Mouse (Mus musculus): ENCODE measurements around the gene Depdc5.

DNA sequence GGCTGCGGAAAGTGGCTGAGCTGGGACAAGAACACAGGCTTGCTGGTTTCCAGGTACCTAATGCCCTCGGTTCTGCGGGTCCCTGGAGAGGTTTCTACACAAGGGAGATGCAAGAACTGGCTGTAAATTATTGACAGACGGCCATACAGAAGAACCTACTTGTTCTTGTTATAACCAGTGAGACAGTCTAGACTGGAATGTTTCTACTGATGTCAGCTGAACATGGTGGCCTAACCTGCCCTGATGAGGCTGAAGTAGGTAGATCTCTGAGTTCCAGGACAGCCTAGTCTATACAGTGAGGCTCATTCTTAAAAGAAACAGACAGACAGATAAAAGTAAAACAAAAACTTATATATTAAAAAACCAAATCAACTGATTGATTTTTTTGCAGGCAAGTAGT is 140.6 kb downstream of the Depdc5 start:
- TF ChIP-seq CTCF (IDR thresholded peaks at IDR 0.05; ENCODE audit: low read depth): no peak
- no peak for TF ChIP-seq EP300 (IDR thresholded peaks at IDR 0.05; ENCODE audit: low read depth)
